Mouse (Mus musculus): Measurements from ENCODE around the gene Sdk2. TPM values are rescaled to one million over a fixed set of nuclear protein-coding genes. Genes with fewer than 3 reads are reported as not detected.

The Sdk2 gene
- total and polyA plus RNA-seq, 3 experiments = 1.2 to 4.8 (median 1.3) TPM

DNA sequence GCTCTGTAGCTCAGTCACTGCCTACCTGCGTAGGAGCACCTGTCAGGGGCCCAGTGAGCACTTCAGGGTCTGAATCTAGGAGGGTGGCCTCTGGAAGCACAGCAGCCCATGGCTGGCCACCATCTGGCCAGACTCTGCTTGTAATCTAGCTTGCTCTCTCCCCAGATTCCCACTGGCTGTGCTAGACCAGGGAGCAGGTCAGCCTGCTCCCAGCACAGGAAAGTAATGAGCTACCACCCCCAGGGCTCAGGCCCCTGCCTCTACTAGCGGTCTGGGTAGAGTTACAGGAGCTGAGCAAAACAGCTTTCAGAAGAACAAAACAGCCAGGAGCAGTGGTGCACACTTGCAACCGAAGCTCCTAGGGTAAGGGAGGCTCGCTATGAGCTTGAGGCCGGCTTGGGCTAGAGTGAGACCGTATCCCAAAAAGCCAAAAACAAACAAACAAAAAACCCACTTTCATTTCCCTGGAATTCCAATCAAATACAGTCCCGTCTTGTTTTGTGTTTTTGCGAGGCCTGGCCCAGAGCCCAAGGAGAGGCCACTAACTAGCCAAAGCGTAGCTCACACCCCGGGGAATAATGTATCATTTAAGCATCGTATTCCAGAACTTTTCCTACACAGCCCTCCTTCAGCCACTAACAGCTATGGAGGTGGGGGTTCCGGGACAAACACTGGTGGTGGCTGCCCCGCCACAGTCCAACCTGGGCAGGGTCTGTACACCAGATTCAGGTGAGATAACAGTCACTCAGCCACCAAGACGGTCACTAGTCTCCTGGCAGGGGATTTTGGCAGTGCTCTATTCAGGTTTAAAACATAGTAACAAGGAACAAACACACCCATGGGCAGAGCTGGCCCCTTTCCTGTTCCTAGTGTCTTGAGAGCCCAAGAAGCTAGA lies 339.6 kb downstream of the Sdk2 start:
- Histone ChIP-seq H3K36me3 (replicated peaks in 1 of 2; ENCODE audit: control insufficient read depth in 1 of 2, insufficient read depth in 1 of 2, low read length in 1 of 2) (peaks cover 6 to 30% of the 10 kb centered on the region in 2 experiments), H3K9me3 (replicated peaks; ENCODE audit: low read length) (no peaks in the 10 kb centered on the region), H3K27me3 (replicated peaks) (no peaks in the 10 kb centered on the region), H3K79me2 (replicated peaks; ENCODE audit: control insufficient read depth, extremely low read depth, insufficient read depth, poor library complexity, severe bottlenecking) (no peaks in the 10 kb centered on the region), H3K4me1 (ENCODE audit: control insufficient read depth in 1 of 2, insufficient read depth in 2 of 2) (peaks cover 0 to 15% of the 10 kb centered on the region in 2 experiments; a peak in 2 of 4 replicates), H3K9ac (ENCODE audit: insufficient read depth, low read depth) (no peak overlapping the region), H3K4me3 (replicated peaks in 1 of 3; ENCODE audit: low read depth in 2 of 3, low read length in 2 of 3, poor library complexity in 1 of 3) (no peak overlapping the region), H3K4me2 (ENCODE audit: insufficient read depth, low read depth, poor library complexity, severe bottlenecking) (no peak overlapping the region), H3K27ac (ENCODE audit: insufficient read depth, low read depth) (no peak overlapping the region)
- dilution Hi-C loops (cut with MboI; ENCODE audit: extremely low pct_ligation_motif_present, extremely low pct_unique_long_range_greater_than_20kb, low sequenced_read_pairs) (no loop called here), in situ Hi-C loops (cut with MboI; ENCODE audit: low pct_ligation_motif_present, low pct_unique_long_range_greater_than_20kb, low sequenced_read_pairs) (no loop called here)
- DNase-seq (ENCODE audit: extremely low read depth) = no peak
- TF ChIP-seq PAX5 (IDR thresholded peaks at IDR 0.05; ENCODE audit: low read length) = no peak
- TF ChIP-seq ETS1 (conservative IDR thresholded peaks at IDR 0.05; ENCODE audit: low read depth, low read length) = no peak
- no peak for TF ChIP-seq ZNF384 (IDR thresholded peaks at IDR 0.05; ENCODE audit: low read depth, low read length)
- TF ChIP-seq CHD2 (IDR thresholded peaks at IDR 0.05; ENCODE audit: low read length) = no peak
- TF ChIP-seq HCFC1 (IDR thresholded peaks at IDR 0.05; ENCODE audit: low read depth, low read length) = no peak
- TF ChIP-seq GABPA (IDR thresholded peaks at IDR 0.05; ENCODE audit: insufficient replicate concordance, low read depth, low read length) = no peak
- no peak for TF ChIP-seq JUND (conservative IDR thresholded peaks at IDR 0.05; ENCODE audit: low read depth, low read length)
- TF ChIP-seq KAT2A (IDR thresholded peaks at IDR 0.05; ENCODE audit: insufficient replicate concordance, low read length) = no peak
- no peak for TF ChIP-seq CTCF (conservative IDR thresholded peaks at IDR 0.05 in 1 of 2, IDR thresholded peaks at IDR 0.05 in 1 of 2; ENCODE audit: low read depth in 2 of 2, low read length in 2 of 2)
- no peak for TF ChIP-seq CHD1 (IDR thresholded peaks at IDR 0.05; ENCODE audit: low read depth, low read length)
- TF ChIP-seq SMC3 (IDR thresholded peaks at IDR 0.05; ENCODE audit: low read depth, low read length) = no peak
- no peak for TF ChIP-seq MAFK (IDR thresholded peaks at IDR 0.05; ENCODE audit: insufficient replicate concordance, low read length)
- TF ChIP-seq ZC3H11A (IDR thresholded peaks at IDR 0.05; ENCODE audit: low read depth, low read length) = no peak
- no peak for TF ChIP-seq MEF2A (IDR thresholded peaks at IDR 0.05; ENCODE audit: borderline replicate concordance, low read depth, low read length)
- TF ChIP-seq MXI1 (IDR thresholded peaks at IDR 0.05; ENCODE audit: low read depth, low read length) = no peak

All from CH12.LX (cell line).